Mouse (Mus musculus): ENCODE measurements around the gene Junb. TPM values are rescaled to one million over a fixed set of nuclear protein-coding genes. Genes with fewer than 3 reads are reported as not detected.

The Junb gene
- polyA plus RNA-seq, 1 experiment from 2014 or later: 10.4 TPM

- 5% methylated on average over 21 of the region's 21 CpGs for WGBS
- peak overlapping the region; percentile 93 for H3K9ac ChIP-seq
Measured at GRCm38 (mm10) chr8:84970135-84970790, 8.3 kb downstream of the Junb start.

GRCm38 (mm10) chr8:84969241-84970134, 9.0 kb downstream of the Junb start, which contains the start of the genes Gm49661, Prdx2 and Rnaseh2a:
Gm49661 (minus strand) TSS chr8:84969433.
Prdx2 (plus strand) TSS chr8:84969587.
Rnaseh2a (minus strand) TSS chr8:84969767.
- H3K9me3 ChIP-seq: no peaks in the 10 kb centered on the region
- H3K9ac ChIP-seq: peak within 1 kb of the TSS; percentile 93
- H3K27me3 ChIP-seq: no peaks in the 10 kb centered on the region
- peak within 1 kb of the TSS; percentile 87 for H3K27ac ChIP-seq
- peaks cover 54% of the 10 kb centered on the region for H3K4me1 ChIP-seq
- H3K4me2 ChIP-seq: peak within 1 kb of the TSS; percentile 94
- peak; percentile 77 for ATAC-seq (ENCODE audit: insufficient number of reproducible peaks, insufficient read depth, low FRiP score, low TSS enrichment, low read depth)
- WGBS: under 1% methylated on average over 56 of the region's 56 CpGs
- H3K36me3 ChIP-seq: peaks cover 38% of the 10 kb centered on the region
- H3K4me3 ChIP-seq: peak within 1 kb of the TSS; percentile 79

More at GRCm38 (mm10) chr8:84970135-84970790, 8.3 kb downstream of the Junb start:
- peak overlapping the region; percentile 94 for H3K4me2 ChIP-seq
- ATAC-seq (ENCODE audit: insufficient number of reproducible peaks, insufficient read depth, low FRiP score, low TSS enrichment, low read depth): no peak
- H3K36me3 ChIP-seq: peaks cover 38% of the 10 kb centered on the region
- no peaks in the 10 kb centered on the region for H3K27me3 ChIP-seq
- H3K4me1 ChIP-seq: peaks cover 52% of the 10 kb centered on the region
- peak overlapping the region; percentile 87 for H3K27ac ChIP-seq
- no peaks in the 10 kb centered on the region for H3K9me3 ChIP-seq
- H3K4me3 ChIP-seq: peak overlapping the region; percentile 79

- H3K4me1 ChIP-seq: peaks cover 47% of the 10 kb centered on the region
- ATAC-seq (ENCODE audit: insufficient number of reproducible peaks, insufficient read depth, low FRiP score, low TSS enrichment, low read depth): no peak
Measured at GRCm38 (mm10) chr8:84968650-84969049, 9.9 kb downstream of the Junb start.

GRCm38 (mm10) chr8:84967532-84968304, 10.8 kb downstream of the Junb start:
- Histone ChIP-seq H3K4me2 (peak overlapping the region; percentile 94), H3K27me3 (no peaks in the 10 kb centered on the region), H3K4me1 (peaks cover 47% of the 10 kb centered on the region), H3K9ac (no peak overlapping the region), H3K27ac (no peak overlapping the region), H3K9me3 (no peaks in the 10 kb centered on the region), H3K4me3 (no peak overlapping the region), H3K36me3 (peaks cover 26% of the 10 kb centered on the region)
- no peak for ATAC-seq (ENCODE audit: insufficient number of reproducible peaks, insufficient read depth, low FRiP score, low TSS enrichment, low read depth)
- WGBS: 88% methylated on average over 13 of the region's 13 CpGs

More at GRCm38 (mm10) chr8:84968650-84969049, 9.9 kb downstream of the Junb start:
- Histone ChIP-seq H3K27me3 (no peaks in the 10 kb centered on the region), H3K9ac (peak overlapping the region; percentile 93), H3K9me3 (no peaks in the 10 kb centered on the region), H3K4me3 (peak overlapping the region; percentile 79), H3K4me2 (peak overlapping the region; percentile 94), H3K36me3 (peaks cover 30% of the 10 kb centered on the region), H3K27ac (peak overlapping the region; percentile 87)
- WGBS: 20% methylated on average over 2 of the region's 2 CpGs

GRCm38 (mm10) chr8:84966603-84967002, 11.9 kb downstream of the Junb start:
- ATAC-seq (ENCODE audit: insufficient number of reproducible peaks, insufficient read depth, low FRiP score, low TSS enrichment, low read depth): no peak

GRCm38 (mm10) chr8:84965731-84966291, 12.7 kb downstream of the Junb start:
- peak overlapping the region; percentile 80 for H3K27ac ChIP-seq
- peak overlapping the region; percentile 80 for H3K9ac ChIP-seq
- ATAC-seq (ENCODE audit: insufficient number of reproducible peaks, insufficient read depth, low FRiP score, low TSS enrichment, low read depth): peak; percentile 73

More at GRCm38 (mm10) chr8:84966603-84967002, 11.9 kb downstream of the Junb start:
- WGBS: 54% methylated on average over 3 of the region's 3 CpGs
- Histone ChIP-seq H3K4me3 (peak overlapping the region; percentile 69; the same call in 1 of the 2 replicates), H3K4me1 (peaks cover 44% of the 10 kb centered on the region), H3K9me3 (no peaks in the 10 kb centered on the region), H3K36me3 (peaks cover 15% of the 10 kb centered on the region), H3K27me3 (no peaks in the 10 kb centered on the region), H3K27ac (peak overlapping the region; percentile 80), H3K4me2 (peak overlapping the region; percentile 94), H3K9ac (no peak overlapping the region)

GRCm38 (mm10) chr8:84963952-84964351, 14.6 kb downstream of the Junb start:
- ATAC-seq (ENCODE audit: insufficient number of reproducible peaks, insufficient read depth, low FRiP score, low TSS enrichment, low read depth): no peak
- 89% methylated on average over 4 of the region's 4 CpGs for WGBS
- Histone ChIP-seq H3K9me3 (no peaks in the 10 kb centered on the region), H3K9ac (no peak overlapping the region), H3K4me3 (no peak overlapping the region), H3K27ac (no peak overlapping the region), H3K27me3 (no peaks in the 10 kb centered on the region), H3K36me3 (peaks cover 23% of the 10 kb centered on the region), H3K4me1 (peaks cover 33% of the 10 kb centered on the region), H3K4me2 (no peak overlapping the region)

More at GRCm38 (mm10) chr8:84965731-84966291, 12.7 kb downstream of the Junb start:
- no peaks in the 10 kb centered on the region for H3K27me3 ChIP-seq
- H3K4me3 ChIP-seq: peak overlapping the region; percentile 69
- H3K36me3 ChIP-seq: peaks cover 12% of the 10 kb centered on the region; the same call in 1 of the 2 replicates
- 1% methylated on average over 41 of the region's 41 CpGs for WGBS
- no peaks in the 10 kb centered on the region for H3K9me3 ChIP-seq
- H3K4me1 ChIP-seq: peaks cover 39% of the 10 kb centered on the region
- peak overlapping the region; percentile 94 for H3K4me2 ChIP-seq

GRCm38 (mm10) chr8:84959811-84960210, 18.7 kb downstream of the Junb start:
- Histone ChIP-seq H3K4me3 (no peak overlapping the region), H3K36me3 (peaks cover 46% of the 10 kb centered on the region), H3K4me1 (peaks cover 1% of the 10 kb centered on the region), H3K4me2 (no peak overlapping the region), H3K27me3 (no peaks in the 10 kb centered on the region), H3K27ac (no peak overlapping the region), H3K9me3 (no peaks in the 10 kb centered on the region), H3K9ac (no peak overlapping the region)
- 92% methylated on average over 7 of the region's 7 CpGs for WGBS
- ATAC-seq (ENCODE audit: insufficient number of reproducible peaks, insufficient read depth, low FRiP score, low TSS enrichment, low read depth): no peak

- Histone ChIP-seq H3K9me3 (no peaks in the 10 kb centered on the region), H3K4me2 (no peak overlapping the region), H3K36me3 (peaks cover 41% of the 10 kb centered on the region), H3K4me3 (no peak overlapping the region), H3K27ac (no peak overlapping the region), H3K9ac (no peak overlapping the region), H3K27me3 (peaks cover 21% of the 10 kb centered on the region), H3K4me1 (no peaks in the 10 kb centered on the region; the same call in 1 of the 2 replicates)
- ATAC-seq (ENCODE audit: insufficient number of reproducible peaks, insufficient read depth, low FRiP score, low TSS enrichment, low read depth): no peak
- 50% methylated on average over 2 of the region's 2 CpGs for WGBS
Measured at GRCm38 (mm10) chr8:84956768-84957167, 21.8 kb downstream of the Junb start.

GRCm38 (mm10) chr8:84952612-84953255, 25.8 kb downstream of the Junb start:
- no peak overlapping the region for H3K27ac ChIP-seq
- no peak overlapping the region for H3K9ac ChIP-seq
- H3K9me3 ChIP-seq: no peaks in the 10 kb centered on the region
- peaks cover 58% of the 10 kb centered on the region for H3K27me3 ChIP-seq
- no peaks in the 10 kb centered on the region; the same call in 1 of the 2 replicates for H3K4me1 ChIP-seq
- no peak for ATAC-seq (ENCODE audit: insufficient number of reproducible peaks, insufficient read depth, low FRiP score, low TSS enrichment, low read depth)
- H3K36me3 ChIP-seq: peaks cover 11% of the 10 kb centered on the region
- peak overlapping the region; percentile 6; the same call in 1 of the 2 replicates for H3K4me3 ChIP-seq
- 9% methylated on average over 18 of the region's 18 CpGs for WGBS
- H3K4me2 ChIP-seq: peak overlapping the region; percentile 24; the same call in 1 of the 2 replicates

All from embryonic facial prominence, embryonic 13.5 days (tissue).